Mouse (Mus musculus) kidney, adult 8-10 months (tissue): ENCODE measurements at regions not wholly inside any gene's neighbourhood (a gene's known extent, or its start where the extent isn't known, plus 50 kb on each side); places are given as distances from the start of the nearest gene placed in this dataset.

Experiments used
- DNase-seq, 2 experiments: peaks; one replicate each; pipeline ENCODE4 v3.0.0; 2022

- DNase-seq = no peak
These were observed 51.3 kb upstream of the Cpsf6 start for GRCm38 (mm10) chr10:117431086-117431619.

GRCm38 (mm10) chr10:117430224-117430884 is 50.5 kb upstream of the Cpsf6 start:
- no peak for DNase-seq

DNA sequence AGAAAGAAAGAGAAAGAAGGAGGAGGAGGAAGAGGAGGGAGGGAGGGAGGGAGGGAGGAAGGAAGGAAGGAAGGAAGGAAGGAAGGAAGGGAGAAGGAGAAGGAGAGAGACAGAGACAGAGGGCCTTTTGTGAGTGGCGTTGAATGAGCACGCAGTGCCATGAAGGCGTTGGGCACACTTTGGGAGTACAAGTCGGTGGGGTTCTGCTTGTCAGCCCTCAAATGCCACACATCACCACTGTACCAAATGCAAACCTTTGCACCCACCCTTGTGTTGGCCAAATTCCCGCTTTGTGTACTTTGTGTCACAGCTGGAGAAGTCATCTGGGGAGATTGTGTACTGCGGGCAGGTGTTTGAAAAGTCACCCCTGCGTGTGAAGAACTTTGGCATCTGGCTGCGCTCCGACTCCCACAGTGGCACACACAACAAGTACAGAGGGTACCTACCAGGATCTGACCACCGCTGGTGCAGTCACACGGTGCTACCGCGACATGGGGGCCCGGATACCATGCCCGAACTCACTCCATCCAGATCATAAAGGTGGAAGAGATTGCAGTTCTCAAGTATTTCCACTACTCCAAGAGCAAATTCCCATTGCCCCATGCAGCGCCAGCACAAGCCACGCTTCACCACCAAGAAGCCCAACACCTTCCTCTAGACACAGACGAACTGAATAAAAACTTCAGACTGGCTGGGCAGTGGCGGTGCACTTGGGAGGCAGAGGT is 49.8 kb upstream of the Cpsf6 start:
- no peak for DNase-seq
